Mouse (Mus musculus): ENCODE results near the gene Corin. TPM values are rescaled to one million over a fixed set of nuclear protein-coding genes. Genes with fewer than 3 reads are reported as not detected.

Gene Corin
- polyA plus RNA-seq, 1 experiment from 2014 or later: 3.1 TPM

- H3K9ac ChIP-seq (ENCODE audit: low read depth, low read length): no peak overlapping the region
- H3K4me3 ChIP-seq (ENCODE audit: low read depth, low read length): no peak overlapping the region
- no peaks in the 10 kb centered on the region for H3K36me3 ChIP-seq (ENCODE audit: control insufficient read depth, insufficient read depth, low read length)
- no peaks in the 10 kb centered on the region for H3K27me3 ChIP-seq (replicated peaks; ENCODE audit: control insufficient read depth, insufficient read depth, low read length)
- H3K4me2 ChIP-seq: no peak overlapping the region
- no peak overlapping the region for H3K27ac ChIP-seq (ENCODE audit: low read depth, low read length)
- no peaks in the 10 kb centered on the region for H3K4me1 ChIP-seq (replicated peaks; ENCODE audit: control insufficient read depth, insufficient read depth, low read length)
- ATAC-seq (replicated peaks; ENCODE audit: low FRiP score) (no peak), DNase-seq (ENCODE audit: low spot score) (no peak)
- no peaks in the 10 kb centered on the region for H3K9me3 ChIP-seq (ENCODE audit: control insufficient read depth, low read length)
- WGBS: 80% methylated on average over 3 of the region's 3 CpGs
Measured at GRCm38 (mm10) chr5:72368004-72368403, 136.3 kb downstream of the Corin start.

GRCm38 (mm10) chr5:72365801-72366200 lies 138.5 kb downstream of the Corin start:
- H3K4me3 ChIP-seq (ENCODE audit: low read depth, low read length): no peak overlapping the region
- no peaks in the 10 kb centered on the region for H3K9me3 ChIP-seq (ENCODE audit: control insufficient read depth, low read length)
- no peak overlapping the region for H3K9ac ChIP-seq (ENCODE audit: low read depth, low read length)
- H3K4me1 ChIP-seq (replicated peaks; ENCODE audit: control insufficient read depth, insufficient read depth, low read length): no peaks in the 10 kb centered on the region
- DNase-seq (ENCODE audit: low spot score): no peak
- ATAC-seq (replicated peaks; ENCODE audit: low FRiP score): no peak
- H3K4me2 ChIP-seq: no peak overlapping the region
- no peaks in the 10 kb centered on the region for H3K36me3 ChIP-seq (ENCODE audit: control insufficient read depth, insufficient read depth, low read length)
- no peaks in the 10 kb centered on the region for H3K27me3 ChIP-seq (replicated peaks; ENCODE audit: control insufficient read depth, insufficient read depth, low read length)
- no peak overlapping the region for H3K27ac ChIP-seq (ENCODE audit: low read depth, low read length)
- WGBS: 70% methylated on average over 4 of the region's 4 CpGs

GRCm38 (mm10) chr5:72363838-72364237 lies 140.4 kb downstream of the Corin start:
- Histone ChIP-seq H3K36me3 (ENCODE audit: control insufficient read depth, insufficient read depth, low read length) (no peaks in the 10 kb centered on the region), H3K27me3 (replicated peaks; ENCODE audit: control insufficient read depth, insufficient read depth, low read length) (no peaks in the 10 kb centered on the region), H3K9ac (ENCODE audit: low read depth, low read length) (no peak overlapping the region), H3K9me3 (ENCODE audit: control insufficient read depth, low read length) (no peaks in the 10 kb centered on the region), H3K4me1 (replicated peaks; ENCODE audit: control insufficient read depth, insufficient read depth, low read length) (no peaks in the 10 kb centered on the region), H3K4me2 (no peak overlapping the region), H3K4me3 (ENCODE audit: low read depth, low read length) (no peak overlapping the region), H3K27ac (ENCODE audit: low read depth, low read length) (no peak overlapping the region)
- no peak for ATAC-seq (replicated peaks; ENCODE audit: low FRiP score)
- DNase-seq (ENCODE audit: low spot score): no peak
- WGBS: 59% methylated on average over 3 of the region's 3 CpGs

- Histone ChIP-seq H3K4me2 (no peak overlapping the region), H3K27me3 (replicated peaks; ENCODE audit: control insufficient read depth, insufficient read depth, low read length) (no peaks in the 10 kb centered on the region), H3K4me3 (ENCODE audit: low read depth, low read length) (no peak overlapping the region), H3K9ac (ENCODE audit: low read depth, low read length) (no peak overlapping the region), H3K36me3 (ENCODE audit: control insufficient read depth, insufficient read depth, low read length) (no peaks in the 10 kb centered on the region), H3K9me3 (ENCODE audit: control insufficient read depth, low read length) (no peaks in the 10 kb centered on the region), H3K27ac (ENCODE audit: low read depth, low read length) (no peak overlapping the region), H3K4me1 (replicated peaks; ENCODE audit: control insufficient read depth, insufficient read depth, low read length) (no peaks in the 10 kb centered on the region)
- WGBS: 65% methylated on average over 4 of the region's 4 CpGs
- ATAC-seq (replicated peaks; ENCODE audit: low FRiP score) (no peak), DNase-seq (ENCODE audit: low spot score) (no peak)
Measured at GRCm38 (mm10) chr5:72353746-72354145, 150.5 kb downstream of the Corin start.

- no peak for DNase-seq (ENCODE audit: low spot score)
- WGBS: 38% methylated on average over 5 of the region's 5 CpGs
- Histone ChIP-seq H3K4me2 (no peak overlapping the region), H3K9ac (ENCODE audit: low read depth, low read length) (no peak overlapping the region), H3K27me3 (replicated peaks; ENCODE audit: control insufficient read depth, insufficient read depth, low read length) (no peaks in the 10 kb centered on the region), H3K9me3 (ENCODE audit: control insufficient read depth, low read length) (no peaks in the 10 kb centered on the region), H3K4me1 (replicated peaks; ENCODE audit: control insufficient read depth, insufficient read depth, low read length) (no peaks in the 10 kb centered on the region), H3K4me3 (ENCODE audit: low read depth, low read length) (no peak overlapping the region), H3K36me3 (ENCODE audit: control insufficient read depth, insufficient read depth, low read length) (no peaks in the 10 kb centered on the region), H3K27ac (ENCODE audit: low read depth, low read length) (no peak overlapping the region)
- peak; percentile 58; the same call in 1 of the 2 replicates for ATAC-seq (replicated peaks; ENCODE audit: low FRiP score)
Measured at GRCm38 (mm10) chr5:72350081-72350758, 154.1 kb downstream of the Corin start.

- no peak overlapping the region for H3K27ac ChIP-seq (ENCODE audit: low read depth, low read length)
- DNase-seq (ENCODE audit: low spot score) (no peak), ATAC-seq (replicated peaks; ENCODE audit: low FRiP score) (no peak)
- H3K36me3 ChIP-seq (ENCODE audit: control insufficient read depth, insufficient read depth, low read length): no peaks in the 10 kb centered on the region
- no peaks in the 10 kb centered on the region for H3K27me3 ChIP-seq (replicated peaks; ENCODE audit: control insufficient read depth, insufficient read depth, low read length)
- no peak overlapping the region for H3K9ac ChIP-seq (ENCODE audit: low read depth, low read length)
- no peak overlapping the region for H3K4me2 ChIP-seq
- no peaks in the 10 kb centered on the region for H3K4me1 ChIP-seq (replicated peaks; ENCODE audit: control insufficient read depth, insufficient read depth, low read length)
- H3K4me3 ChIP-seq (ENCODE audit: low read depth, low read length): no peak overlapping the region
- H3K9me3 ChIP-seq (ENCODE audit: control insufficient read depth, low read length): no peaks in the 10 kb centered on the region
- WGBS: 70% methylated on average over 2 of the region's 2 CpGs
Measured at GRCm38 (mm10) chr5:72348591-72348990, 155.7 kb downstream of the Corin start.

GRCm38 (mm10) chr5:72335873-72336272 lies 168.4 kb downstream of the Corin start:
- H3K9ac ChIP-seq (ENCODE audit: low read depth, low read length): no peak overlapping the region
- no peaks in the 10 kb centered on the region for H3K36me3 ChIP-seq (ENCODE audit: control insufficient read depth, insufficient read depth, low read length)
- H3K9me3 ChIP-seq (ENCODE audit: control insufficient read depth, low read length): no peaks in the 10 kb centered on the region
- 62% methylated on average over 5 of the region's 5 CpGs for WGBS
- ATAC-seq (replicated peaks; ENCODE audit: low FRiP score) (no peak), DNase-seq (ENCODE audit: low spot score) (no peak)
- no peak overlapping the region for H3K27ac ChIP-seq (ENCODE audit: low read depth, low read length)
- H3K4me3 ChIP-seq (ENCODE audit: low read depth, low read length): no peak overlapping the region
- no peak overlapping the region for H3K4me2 ChIP-seq
- H3K4me1 ChIP-seq (replicated peaks; ENCODE audit: control insufficient read depth, insufficient read depth, low read length): no peaks in the 10 kb centered on the region
- no peaks in the 10 kb centered on the region for H3K27me3 ChIP-seq (replicated peaks; ENCODE audit: control insufficient read depth, insufficient read depth, low read length)

- DNase-seq (ENCODE audit: low spot score) (no peak), ATAC-seq (replicated peaks; ENCODE audit: low FRiP score) (no peak)
- Histone ChIP-seq H3K4me2 (no peak overlapping the region), H3K9me3 (ENCODE audit: control insufficient read depth, low read length) (no peaks in the 10 kb centered on the region), H3K36me3 (ENCODE audit: control insufficient read depth, insufficient read depth, low read length) (no peaks in the 10 kb centered on the region), H3K9ac (ENCODE audit: low read depth, low read length) (no peak overlapping the region), H3K27ac (ENCODE audit: low read depth, low read length) (no peak overlapping the region), H3K27me3 (replicated peaks; ENCODE audit: control insufficient read depth, insufficient read depth, low read length) (no peaks in the 10 kb centered on the region), H3K4me1 (replicated peaks; ENCODE audit: control insufficient read depth, insufficient read depth, low read length) (no peaks in the 10 kb centered on the region), H3K4me3 (ENCODE audit: low read depth, low read length) (no peak overlapping the region)
- 84% methylated on average over 10 of the region's 10 CpGs for WGBS
Measured at GRCm38 (mm10) chr5:72332901-72333300, 171.4 kb downstream of the Corin start.

- no peak overlapping the region for H3K27ac ChIP-seq (ENCODE audit: low read depth, low read length)
- no peaks in the 10 kb centered on the region for H3K9me3 ChIP-seq (ENCODE audit: control insufficient read depth, low read length)
- H3K4me3 ChIP-seq (ENCODE audit: low read depth, low read length): no peak overlapping the region
- no peak overlapping the region for H3K9ac ChIP-seq (ENCODE audit: low read depth, low read length)
- H3K27me3 ChIP-seq (replicated peaks; ENCODE audit: control insufficient read depth, insufficient read depth, low read length): no peaks in the 10 kb centered on the region
- 49% methylated on average over 2 of the region's 2 CpGs for WGBS
- H3K4me1 ChIP-seq (replicated peaks; ENCODE audit: control insufficient read depth, insufficient read depth, low read length): no peaks in the 10 kb centered on the region
- H3K4me2 ChIP-seq: no peak overlapping the region
- ATAC-seq (replicated peaks; ENCODE audit: low FRiP score) (no peak), DNase-seq (ENCODE audit: low spot score) (no peak)
- H3K36me3 ChIP-seq (ENCODE audit: control insufficient read depth, insufficient read depth, low read length): no peaks in the 10 kb centered on the region
Measured at GRCm38 (mm10) chr5:72331217-72331616, 173.1 kb downstream of the Corin start.

Data from liver, embryonic 11.5 days (tissue).